In the genomic region with DNA sequence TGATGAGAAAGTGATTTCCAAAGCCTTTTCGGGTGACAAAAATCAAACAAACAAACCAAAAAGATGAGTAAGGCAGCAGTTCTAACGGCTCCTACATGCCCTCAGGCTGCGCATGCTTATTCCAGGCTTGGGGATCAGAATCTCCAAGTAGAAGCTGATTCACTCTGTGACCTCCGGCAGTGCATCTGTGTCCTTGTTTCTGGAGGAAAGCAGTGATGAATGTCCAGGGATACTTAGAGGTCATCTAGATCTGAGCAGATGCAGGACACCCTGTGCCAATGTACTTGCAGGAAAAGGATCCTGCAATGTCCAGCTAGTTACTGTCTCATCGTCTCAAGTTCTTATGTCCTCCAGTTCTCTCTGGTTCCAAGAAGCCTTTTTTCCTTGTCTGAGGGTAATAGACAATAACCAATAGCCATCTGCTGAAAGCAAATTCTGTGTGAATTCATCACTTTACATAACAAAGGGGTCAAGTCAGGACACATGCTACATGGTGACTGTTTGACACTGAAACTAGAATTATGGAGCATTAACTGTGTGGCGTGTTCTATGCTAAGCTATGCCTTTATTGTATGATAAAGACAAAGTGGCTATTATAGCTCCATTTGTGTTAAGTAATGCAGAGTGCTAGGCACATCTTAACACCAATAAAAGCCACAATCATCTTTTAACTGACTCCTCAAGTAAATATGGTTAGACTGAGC, we compare ENCODE assay signal across 12 mouse cellular contexts.
A peak's percentile ranks its signal among the peaks of the same experiment; 100 is the strongest.
DNase-seq lines count a peak whose midpoint lies in the region; ATAC-seq lines count a peak whose summit lies in the region.
"Had no signal": no experiment of that assay in that cellular context is flagged by ENCODE, and none has a peak within 500 bp of the region (broad histone marks: within the 10 kb centered on the region; RNA-seq: fewer than 3 reads in every experiment).

No protein-coding gene starts in this region.

- H3K4me3 ChIP-seq in midbrain, embryonic 10.5 days: no peak overlapping the region
- H3K4me3 ChIP-seq in midbrain, embryonic 16.5 days (ENCODE audit: low read depth, low read length): no peak overlapping the region
- H3K4me3 ChIP-seq in midbrain, embryonic 13.5 days (replicated peaks): no peak overlapping the region
- H3K4me3 ChIP-seq: forebrain, embryonic 15.5 days had no signal

- ATAC-seq in midbrain, embryonic 16.5 days: no peak
- peak; percentile 48; the same call in 1 of the 2 replicates for ATAC-seq in midbrain, embryonic 13.5 days
- ATAC-seq: forebrain, embryonic 15.5 days; liver, postnatal 0 days had no signal

- no peak overlapping the region for H3K9ac ChIP-seq in midbrain, embryonic 16.5 days (ENCODE audit: low read depth, low read length)
- no peak overlapping the region for H3K9ac ChIP-seq in midbrain, embryonic 13.5 days (replicated peaks)
- H3K9ac ChIP-seq: forebrain, embryonic 15.5 days; liver, postnatal 0 days had no signal

- no peaks in the 10 kb centered on the region for H3K27me3 ChIP-seq in midbrain, embryonic 10.5 days (ENCODE audit: low read depth, poor library complexity, severe bottlenecking)
- no peaks in the 10 kb centered on the region for H3K27me3 ChIP-seq in midbrain, embryonic 16.5 days (ENCODE audit: control insufficient read depth, insufficient read depth, low read depth, low read length)
- no peaks in the 10 kb centered on the region for H3K27me3 ChIP-seq in midbrain, embryonic 13.5 days
- H3K27me3 ChIP-seq: CH12.LX; forebrain, embryonic 15.5 days had no signal

- peaks cover 14% of the 10 kb centered on the region for H3K4me1 ChIP-seq in midbrain, embryonic 10.5 days
- no peaks in the 10 kb centered on the region for H3K4me1 ChIP-seq in midbrain, embryonic 16.5 days (ENCODE audit: control insufficient read depth, insufficient read depth, low read length)
- peaks cover 14% of the 10 kb centered on the region for H3K4me1 ChIP-seq in midbrain, embryonic 13.5 days (replicated peaks)
- H3K4me1 ChIP-seq: forebrain, embryonic 15.5 days had no signal

- no peak overlapping the region for H3K4me2 ChIP-seq in midbrain, embryonic 16.5 days (ENCODE audit: low read length)
- H3K4me2 ChIP-seq in midbrain, embryonic 13.5 days (replicated peaks): no peak overlapping the region
- H3K4me2 ChIP-seq: forebrain, embryonic 15.5 days had no signal

- H3K9me3 ChIP-seq in midbrain, embryonic 10.5 days (replicated peaks): no peaks in the 10 kb centered on the region
- H3K9me3 ChIP-seq in midbrain, embryonic 16.5 days (replicated peaks; ENCODE audit: control insufficient read depth, low read length, poor library complexity, severe bottlenecking): no peaks in the 10 kb centered on the region
- no peaks in the 10 kb centered on the region for H3K9me3 ChIP-seq in midbrain, embryonic 13.5 days
- H3K9me3 ChIP-seq: forebrain, embryonic 15.5 days had no signal

- DNase-seq in midbrain, embryonic 10.5 days (ENCODE audit: low spot score): no peak
- DNase-seq in adrenal gland, adult 8-10 months: peak; percentile 83
- DNase-seq in adrenal gland, postnatal 36 days: peak; percentile 79 to 81
- DNase-seq in kidney, adult 18-20 months: no peak
- DNase-seq in spleen, adult 18-20 months: no peak
- DNase-seq: kidney, postnatal 10 days; liver, postnatal 0 days; right cerebral cortex, postnatal 4 days had no signal

- no peaks in the 10 kb centered on the region for H3K36me3 ChIP-seq in midbrain, embryonic 10.5 days
- no peaks in the 10 kb centered on the region for H3K36me3 ChIP-seq in midbrain, embryonic 16.5 days (ENCODE audit: control insufficient read depth, insufficient read depth, low read length)
- H3K36me3 ChIP-seq in midbrain, embryonic 13.5 days: no peaks in the 10 kb centered on the region
- H3K36me3 ChIP-seq: forebrain, embryonic 15.5 days had no signal

- 83% methylated on average over 6 of the region's 6 CpGs for WGBS in midbrain, embryonic 10.5 days
- 52% methylated on average over 6 of the region's 6 CpGs for WGBS in midbrain, embryonic 16.5 days
- 51% methylated on average over 6 of the region's 6 CpGs for WGBS in midbrain, embryonic 13.5 days

- peak overlapping the region; percentile 13; the same call in 1 of the 2 replicates for H3K27ac ChIP-seq in midbrain, embryonic 10.5 days (replicated peaks)
- no peak overlapping the region for H3K27ac ChIP-seq in midbrain, embryonic 16.5 days (ENCODE audit: low read length)
- no peak overlapping the region for H3K27ac ChIP-seq in midbrain, embryonic 13.5 days
- H3K27ac ChIP-seq: forebrain, embryonic 15.5 days had no signal

Comparison
In these comparisons a context has a peak if more than half of its experiments do, and no peak if none do; other contexts are left out.
1. DNase-seq: peak in adrenal gland, adult 8-10 months (single experiment) and adrenal gland, postnatal 36 days (2 of 2); none in midbrain, embryonic 10.5 days (single experiment), kidney, adult 18-20 months (single experiment) and spleen, adult 18-20 months (0 of 2).